Mouse (Mus musculus) G1E (cell line): ENCODE results near the gene Gnb3. TPM values are rescaled to one million over a fixed set of nuclear protein-coding genes. Genes with fewer than 3 reads are reported as not detected.

ENCODE experiments used
- ATAC-seq: 2 replicates; pipeline ENCODE4 v1.8.0; 2016; ENCODE audit warnings: mild to moderate bottlenecking; ENCODE audit not compliant: insufficient number of reproducible peaks, poor library complexity, low FRiP score, severe bottlenecking; ENCODE audit errors: extremely low read depth
- DNase-seq: peaks from one replicate; pipeline ENCODE4 v3.0.0; 2012; ENCODE audit warnings: low spot score
- H3K27me3 ChIP-seq: 2 replicates; pipeline ENCODE4 v1.6.1; 2012; ENCODE audit warnings: mild to moderate bottlenecking, low read length, inconsistent platforms; ENCODE audit not compliant: insufficient read depth
- H3K36me3 ChIP-seq: replicated peaks from 2 replicates; pipeline ENCODE3; 2012; ENCODE audit warnings: mild to moderate bottlenecking, inconsistent platforms
- H3K4me1 ChIP-seq: 2 replicates; pipeline ENCODE4 v1.6.1; 2012; ENCODE audit warnings: low read depth, low read length, inconsistent platforms, mixed read lengths; ENCODE audit not compliant: insufficient read depth
- H3K4me3 ChIP-seq: 2 replicates; pipeline ENCODE4 v1.5.1; 2012; ENCODE audit warnings: low read depth, mild to moderate bottlenecking, inconsistent platforms, low read length, moderate library complexity, mixed read lengths
- H3K9me3 ChIP-seq: replicated peaks from 2 replicates; pipeline ENCODE4 v1.6.1; 2012; ENCODE audit warnings: inconsistent platforms
- CTCF ChIP-seq: IDR thresholded peaks from 2 replicates; pipeline ENCODE4 v1.5.1; 2012; ENCODE audit warnings: low read depth, low read length, inconsistent platforms, mixed read lengths
- GATA1 ChIP-seq: IDR thresholded peaks from 2 replicates; pipeline ENCODE4 v1.6.1; 2012; ENCODE audit warnings: borderline replicate concordance, low read length, inconsistent platforms, mixed read lengths
- GATA2 ChIP-seq: IDR thresholded peaks from 2 replicates; pipeline ENCODE4 v1.6.1; 2012; ENCODE audit warnings: low read depth, low read length, inconsistent platforms, borderline replicate concordance
- POLR2AphosphoS5 ChIP-seq: IDR thresholded peaks from 2 replicates; pipeline ENCODE4 v1.6.1; 2012; ENCODE audit warnings: low read depth, low read length, inconsistent platforms; ENCODE audit not compliant: insufficient replicate concordance
- TAL1 ChIP-seq: conservative IDR thresholded peaks from 2 replicates; pipeline ENCODE4 v1.6.1; 2012; ENCODE audit warnings: low read depth, low read length, inconsistent platforms, mixed read lengths
- polyA plus RNA-seq: library from polyadenylated mRNA; stranded (reverse); fragments of >175 nt; gene quantifications from 2 replicates; pipeline ENCODE4 v1.2.3, GENCODE M21; 2012
- total RNA-seq, 2 experiments: library from RNA; stranded (forward) in 1 of 2; stranded (reverse) in 1 of 2; fragments of 200-1000 nt in 1 of 2; fragments of >200 nt in 1 of 2; fragmentation: Nextera tagmentation in 1 of 2; gene quantifications; 2 replicates each; pipeline ENCODE4 v1.2.3; 2014 to 2017

Gnb3 gene
- total and polyA plus RNA-seq, 3 experiments: 1.1 TPM; not detected in 2

GRCm38 (mm10) chr6:124881821-124882220 lies 41.7 kb upstream of the Gnb3 start:
- no peak overlapping the region for H3K4me3 ChIP-seq
- peaks cover 35% of the 10 kb centered on the region for H3K27me3 ChIP-seq
- no peaks in the 10 kb centered on the region for H3K36me3 ChIP-seq
- no peak for TF ChIP-seq POLR2AphosphoS5
- no peak for TF ChIP-seq CTCF
- no peak for TF ChIP-seq TAL1
- no peak for TF ChIP-seq GATA1
- TF ChIP-seq GATA2: no peak
- no peaks in the 10 kb centered on the region for H3K9me3 ChIP-seq
- DNase-seq: no peak
- peaks cover 2% of the 10 kb centered on the region; the same call in 1 of the 2 replicates for H3K4me1 ChIP-seq
- no peak for ATAC-seq

GRCm38 (mm10) chr6:124879390-124879789 lies 39.3 kb upstream of the Gnb3 start:
- Histone ChIP-seq H3K27me3 (peaks cover 26% of the 10 kb centered on the region), H3K9me3 (no peaks in the 10 kb centered on the region), H3K4me1 (peaks cover 2% of the 10 kb centered on the region; the same call in 1 of the 2 replicates), H3K4me3 (no peak overlapping the region), H3K36me3 (no peaks in the 10 kb centered on the region)
- TF ChIP-seq TAL1: no peak
- TF ChIP-seq GATA2: no peak
- TF ChIP-seq GATA1: no peak
- TF ChIP-seq POLR2AphosphoS5: no peak
- TF ChIP-seq CTCF: no peak
- ATAC-seq (no peak), DNase-seq (no peak)

GRCm38 (mm10) chr6:124874348-124874747 lies 34.3 kb upstream of the Gnb3 start:
- Histone ChIP-seq H3K4me1 (no peaks in the 10 kb centered on the region), H3K9me3 (no peaks in the 10 kb centered on the region), H3K27me3 (peaks cover 37% of the 10 kb centered on the region), H3K4me3 (no peak overlapping the region), H3K36me3 (no peaks in the 10 kb centered on the region)
- TF ChIP-seq GATA1 (no peak), TAL1 (no peak), GATA2 (no peak), POLR2AphosphoS5 (no peak), CTCF (no peak)
- DNase-seq (no peak), ATAC-seq (no peak)

GRCm38 (mm10) chr6:124866560-124866959 lies 26.5 kb upstream of the Gnb3 start:
- TF ChIP-seq POLR2AphosphoS5 (no peak), TAL1 (no peak), GATA1 (no peak), CTCF (no peak), GATA2 (no peak)
- H3K27me3 ChIP-seq: peaks cover 69% of the 10 kb centered on the region

GRCm38 (mm10) chr6:124865766-124866362 lies 25.8 kb upstream of the Gnb3 start:
- H3K36me3 ChIP-seq: no peaks in the 10 kb centered on the region
- H3K4me3 ChIP-seq: no peak overlapping the region
- peaks cover 3% of the 10 kb centered on the region; the same call in 1 of the 2 replicates for H3K4me1 ChIP-seq
- DNase-seq: no peak
- TF ChIP-seq POLR2AphosphoS5 (no peak), GATA2 (no peak), TAL1 (no peak), CTCF (no peak), GATA1 (no peak)
- peaks cover 72% of the 10 kb centered on the region for H3K27me3 ChIP-seq
- no peaks in the 10 kb centered on the region for H3K9me3 ChIP-seq
- no peak for ATAC-seq

More at GRCm38 (mm10) chr6:124866560-124866959, 26.5 kb upstream of the Gnb3 start:
- Histone ChIP-seq H3K4me3 (no peak overlapping the region), H3K4me1 (peaks cover 3% of the 10 kb centered on the region; the same call in 1 of the 2 replicates), H3K36me3 (no peaks in the 10 kb centered on the region), H3K9me3 (no peaks in the 10 kb centered on the region)
- no peak for ATAC-seq
- DNase-seq: no peak

GRCm38 (mm10) chr6:124863658-124864298 lies 23.7 kb upstream of the Gnb3 start, which contains the start of gene Gpr162:
Gpr162 (minus strand) TSS chr6:124863983.
- DNase-seq: no peak
- no peak for ATAC-seq

More at GRCm38 (mm10) chr6:124863658-124864298, 23.7 kb upstream of the Gnb3 start, which contains the start of gene Gpr162:
- no peaks in the 10 kb centered on the region for H3K36me3 ChIP-seq
- peaks cover 5% of the 10 kb centered on the region; the same call in 1 of the 2 replicates for H3K4me1 ChIP-seq
- peaks cover 73% of the 10 kb centered on the region for H3K27me3 ChIP-seq
- no peak within 1 kb of the TSS for H3K4me3 ChIP-seq
- TF ChIP-seq TAL1 (no peak), GATA1 (no peak), CTCF (no peak), GATA2 (no peak), POLR2AphosphoS5 (no peak)
- H3K9me3 ChIP-seq: no peaks in the 10 kb centered on the region
